Mouse (Mus musculus) intestine, postnatal 0 days (tissue): ENCODE results near the gene Ntan1. TPM values are rescaled to one million over a fixed set of nuclear protein-coding genes. Genes with fewer than 3 reads are reported as not detected.
A peak's percentile ranks its signal among the peaks of the same experiment; 100 is the strongest.

Experiments
- ATAC-seq: fragments of 200-750 bp; cut with Nextera tagmentation; 2 replicates; pipeline ENCODE4 v1.8.0; 2017; ENCODE audit warnings: mild to moderate bottlenecking, moderate TSS enrichment, moderate library complexity
- H3K27ac ChIP-seq: fragments of 300-500 bp; sonication (generic); 2 replicates; pipeline ENCODE4 v1.5.1; 2014; ENCODE audit warnings: mild to moderate bottlenecking, low read depth, low read length, moderate library complexity
- H3K27me3 ChIP-seq: fragments of 300-500 bp; sonication (generic); replicated peaks from 2 replicates; pipeline ENCODE4 v1.6.1; 2014; ENCODE audit warnings: low read length, mixed read lengths; ENCODE audit not compliant: control insufficient read depth, insufficient read depth
- H3K36me3 ChIP-seq: fragments of 300-500 bp; sonication (generic); 2 replicates; pipeline ENCODE4 v1.6.1; 2014; ENCODE audit warnings: mild to moderate bottlenecking, moderate library complexity; ENCODE audit not compliant: control insufficient read depth, insufficient read depth
- H3K4me1 ChIP-seq: fragments of 300-500 bp; sonication (generic); replicated peaks from 2 replicates; pipeline ENCODE4 v1.6.1; 2014; ENCODE audit warnings: antibody characterized with exemption, low read length, mixed read lengths; ENCODE audit not compliant: control insufficient read depth, insufficient read depth
- H3K4me2 ChIP-seq: fragments of 300-500 bp; sonication (generic); replicated peaks from 2 replicates; pipeline ENCODE4 v1.6.1; 2014; ENCODE audit warnings: low read depth, mild to moderate bottlenecking, moderate library complexity
- H3K4me3 ChIP-seq: fragments of 300-500 bp; sonication (generic); 2 replicates; pipeline ENCODE4 v1.5.1; 2014; ENCODE audit warnings: low read depth, low read length
- H3K9ac ChIP-seq: fragments of 300-500 bp; sonication (generic); 2 replicates; pipeline ENCODE4 v1.6.1; 2014; ENCODE audit warnings: mild to moderate bottlenecking, low read depth, low read length
- H3K9me3 ChIP-seq: fragments of 300-500 bp; sonication (generic); 2 replicates; pipeline ENCODE4 v1.6.1; 2016; ENCODE audit warnings: mixed run types; ENCODE audit not compliant: control insufficient read depth
- CTCF ChIP-seq: sonication (generic); IDR thresholded peaks from 2 replicates; pipeline ENCODE4 v1.5.1; 2016; ENCODE audit warnings: low read depth, mild to moderate bottlenecking, control low read depth, antibody characterized with exemption, moderate library complexity
- WGBS: fragments of 180-500 bp; shearing (Covaris S2); extraction: QIAGEN DNeasy Blood & Tissue Kit; methylation state at CpG from one replicate; pipeline ENCODE4 v1.1.7; 2014; 5-methylcytosine and 5-hydroxymethylcytosine counted together
- polyA plus RNA-seq: library from polyadenylated mRNA; unstranded; fragments of >200 nt; fragmentation: Nextera tagmentation; extraction: Ambion mirVana; gene quantifications from 2 replicates; pipeline ENCODE4 v1.2.1, GENCODE M21; 2015

Ntan1 gene
- polyA plus RNA-seq, 1 experiment from 2014 or later, result 115 TPM

GRCm38 (mm10) chr16:13808410-13808809, 10.2 kb upstream of the Ntan1 start:
- Histone ChIP-seq H3K36me3 (peaks cover 86% of the 10 kb centered on the region), H3K9me3 (no peaks in the 10 kb centered on the region), H3K9ac (no peak overlapping the region), H3K27me3 (no peaks in the 10 kb centered on the region), H3K27ac (no peak overlapping the region), H3K4me3 (no peak overlapping the region), H3K4me1 (no peaks in the 10 kb centered on the region), H3K4me2 (no peak overlapping the region)
- 88% methylated on average over 7 of the region's 7 CpGs for WGBS
- no peak for TF ChIP-seq CTCF
- ATAC-seq, result no peak

- Histone ChIP-seq H3K4me2 (no peak overlapping the region), H3K9me3 (no peaks in the 10 kb centered on the region), H3K27ac (no peak overlapping the region), H3K4me1 (no peaks in the 10 kb centered on the region), H3K27me3 (no peaks in the 10 kb centered on the region), H3K9ac (no peak overlapping the region), H3K36me3 (peaks cover 66% of the 10 kb centered on the region), H3K4me3 (no peak overlapping the region)
- 89% methylated on average over 6 of the region's 6 CpGs for whole genome bisulfite sequencing
- no peak for ATAC-seq
- TF ChIP-seq CTCF, result 0 out of 2 replicates have a peak, but pooled peaks have one; percentile 9
Observed at GRCm38 (mm10) chr16:13812152-13812551, 6.5 kb upstream of the Ntan1 start.

- Histone ChIP-seq H3K4me3 (no peak overlapping the region), H3K36me3 (peaks cover 57% of the 10 kb centered on the region), H3K27me3 (no peaks in the 10 kb centered on the region), H3K27ac (no peak overlapping the region), H3K9me3 (no peaks in the 10 kb centered on the region), H3K9ac (no peak overlapping the region), H3K4me1 (no peaks in the 10 kb centered on the region), H3K4me2 (no peak overlapping the region)
- WGBS, result 94% methylated on average over 3 of the region's 3 CpGs
- peak; percentile 28; the same call in 1 of the 2 replicates for ATAC-seq
- no peak for TF ChIP-seq CTCF
Observed at GRCm38 (mm10) chr16:13813200-13813599, 5.4 kb upstream of the Ntan1 start.

- Histone ChIP-seq H3K9ac (peak overlapping the region; percentile 91), H3K4me3 (peak overlapping the region; percentile 87), H3K9me3 (no peaks in the 10 kb centered on the region), H3K27me3 (no peaks in the 10 kb centered on the region), H3K36me3 (0 out of 2 replicates have a peak, but pooled peaks cover 5% of the 10 kb centered on the region), H3K4me1 (no peaks in the 10 kb centered on the region), H3K27ac (peak overlapping the region; percentile 78), H3K4me2 (peak overlapping the region; percentile 96)
- 0% methylated on average over 36 of the region's 36 CpGs for whole genome bisulfite sequencing
- ATAC-seq, result peak; percentile 55
- TF ChIP-seq CTCF, result no peak
Observed at GRCm38 (mm10) chr16:13819394-13819743, 724 bp downstream of the Ntan1 start.

GRCm38 (mm10) chr16:13819806-13820500, 1.3 kb downstream of the Ntan1 start:
- Histone ChIP-seq H3K9me3 (no peaks in the 10 kb centered on the region), H3K27ac (peak overlapping the region; percentile 78; the same call in 1 of the 2 replicates), H3K4me2 (peak overlapping the region; percentile 96), H3K27me3 (no peaks in the 10 kb centered on the region), H3K4me1 (no peaks in the 10 kb centered on the region), H3K9ac (peak overlapping the region; percentile 91), H3K36me3 (0 out of 2 replicates have a peak, but pooled peaks cover 1% of the 10 kb centered on the region), H3K4me3 (peak overlapping the region; percentile 87)
- 21% methylated on average over 12 of the region's 12 CpGs for WGBS
- TF ChIP-seq CTCF, result no peak
- no peak for ATAC-seq

GRCm38 (mm10) chr16:13820771-13821170, 2.1 kb downstream of the Ntan1 start:
- Histone ChIP-seq H3K4me3 (no peak overlapping the region), H3K4me2 (no peak overlapping the region), H3K27me3 (no peaks in the 10 kb centered on the region), H3K9ac (no peak overlapping the region), H3K9me3 (no peaks in the 10 kb centered on the region), H3K4me1 (no peaks in the 10 kb centered on the region), H3K36me3 (no peaks in the 10 kb centered on the region), H3K27ac (no peak overlapping the region)
- TF ChIP-seq CTCF, result peak; percentile 56
- ATAC-seq, result no peak
- WGBS, result 95% methylated on average over 5 of the region's 5 CpGs
